Mouse (Mus musculus): ENCODE data around the gene Atp8b5. TPM values are rescaled to one million over a fixed set of nuclear protein-coding genes. Genes with fewer than 3 reads are reported as not detected.

The Atp8b5 gene
- total and polyA plus RNA-seq, 2 experiments from 2014 or later = 0.44 to 2.4 TPM

GRCm38 (mm10) chr4:43417269-43418062, 150.5 kb downstream of the Atp8b5 start:
- peaks cover 33% of the 10 kb centered on the region for H3K36me3 ChIP-seq (ENCODE audit: insufficient read depth, low read length)
- 83% methylated on average over 16 of the region's 16 CpGs for WGBS
- no peaks in the 10 kb centered on the region for H3K9me3 ChIP-seq (ENCODE audit: low read length)

DNA sequence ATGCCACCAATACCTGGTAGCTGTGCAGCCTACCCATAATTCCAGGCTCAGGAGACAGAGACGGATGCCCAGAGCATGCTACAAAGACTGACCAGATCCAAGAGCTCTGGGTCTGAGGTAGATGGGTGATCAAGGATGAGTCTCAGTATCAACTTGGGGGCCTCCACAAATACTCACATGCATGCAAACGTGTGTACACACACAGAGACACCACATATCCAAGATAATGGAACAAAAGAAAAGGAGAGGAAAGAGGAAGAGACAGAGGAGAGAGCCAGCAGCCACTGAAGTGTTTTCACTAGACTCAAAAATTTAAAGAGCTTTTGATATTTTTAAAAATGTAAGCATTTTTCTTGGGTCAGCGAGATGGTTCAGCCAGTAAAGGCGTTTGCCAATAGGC, 151.5 kb downstream of the Atp8b5 start:
- Histone ChIP-seq H3K4me1 (ENCODE audit: insufficient read depth, low read length) (no peaks in the 10 kb centered on the region), H3K4me2 (ENCODE audit: low read depth, low read length) (no peak overlapping the region), H3K9ac (replicated peaks; ENCODE audit: low read length) (no peak overlapping the region), H3K27me3 (ENCODE audit: insufficient read depth, low read length) (no peaks in the 10 kb centered on the region), H3K27ac (no peak overlapping the region), H3K9me3 (ENCODE audit: low read length) (no peaks in the 10 kb centered on the region), H3K36me3 (ENCODE audit: insufficient read depth, low read length) (peaks cover 43% of the 10 kb centered on the region), H3K4me3 (ENCODE audit: low read length) (no peak overlapping the region)
- TF ChIP-seq CTCF (IDR thresholded peaks at IDR 0.05; ENCODE audit: low read depth) = no peak
- DNase-seq (ENCODE audit: low spot score) (no peak), ATAC-seq (no peak)
- WGBS = 61% methylated on average over 4 of the region's 4 CpGs

More at GRCm38 (mm10) chr4:43417269-43418062, 150.5 kb downstream of the Atp8b5 start:
- no peak for ATAC-seq
- no peak for DNase-seq (ENCODE audit: low spot score)
- Histone ChIP-seq H3K27me3 (ENCODE audit: insufficient read depth, low read length) (no peaks in the 10 kb centered on the region), H3K4me3 (ENCODE audit: low read length) (no peak overlapping the region), H3K9ac (replicated peaks; ENCODE audit: low read length) (no peak overlapping the region), H3K27ac (no peak overlapping the region), H3K4me2 (ENCODE audit: low read depth, low read length) (no peak overlapping the region), H3K4me1 (ENCODE audit: insufficient read depth, low read length) (no peaks in the 10 kb centered on the region)
- TF ChIP-seq CTCF (IDR thresholded peaks at IDR 0.05; ENCODE audit: low read depth) = no peak

- no peak overlapping the region for H3K4me2 ChIP-seq (ENCODE audit: low read depth, low read length)
- H3K9me3 ChIP-seq (ENCODE audit: low read length) = no peaks in the 10 kb centered on the region
- no peaks in the 10 kb centered on the region for H3K27me3 ChIP-seq (ENCODE audit: insufficient read depth, low read length)
- no peak for TF ChIP-seq CTCF (IDR thresholded peaks at IDR 0.05; ENCODE audit: low read depth)
- peaks cover 50% of the 10 kb centered on the region for H3K36me3 ChIP-seq (ENCODE audit: insufficient read depth, low read length)
- H3K4me1 ChIP-seq (ENCODE audit: insufficient read depth, low read length) = no peaks in the 10 kb centered on the region
- DNase-seq (ENCODE audit: low spot score) (no peak), ATAC-seq (no peak)
- H3K4me3 ChIP-seq (ENCODE audit: low read length) = no peak overlapping the region
- no peak overlapping the region for H3K9ac ChIP-seq (replicated peaks; ENCODE audit: low read length)
- peak overlapping the region; percentile 20; the same call in 1 of the 2 replicates for H3K27ac ChIP-seq
- WGBS = 48% methylated on average over 15 of the region's 15 CpGs
These were observed 152.2 kb downstream of the Atp8b5 start for GRCm38 (mm10) chr4:43418973-43419656.

DNA sequence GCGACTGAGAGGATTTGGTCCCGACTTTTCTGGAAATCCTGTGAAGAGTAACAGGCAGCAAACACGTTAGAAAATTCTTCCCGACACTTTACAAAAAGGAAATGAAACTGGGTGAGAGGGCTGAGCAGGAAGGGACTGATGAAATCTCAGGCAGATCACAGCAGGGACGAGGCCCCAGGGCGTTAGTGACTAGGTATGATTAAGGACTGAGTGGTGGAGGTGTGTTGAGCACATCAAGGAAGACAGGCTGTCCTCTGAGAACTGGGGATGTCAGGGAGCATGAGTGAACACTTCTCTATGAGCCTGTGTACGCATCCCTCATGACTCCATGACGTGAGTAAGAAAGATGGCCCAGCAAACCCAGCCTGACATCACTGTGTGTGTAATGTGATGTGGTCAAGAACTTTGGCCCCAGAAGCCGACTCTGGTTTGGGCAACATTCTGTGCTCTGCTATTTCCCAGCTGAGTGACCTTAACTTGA, 152.9 kb downstream of the Atp8b5 start:
- H3K4me1 ChIP-seq (ENCODE audit: insufficient read depth, low read length) = no peaks in the 10 kb centered on the region
- 70% methylated on average over 9 of the region's 9 CpGs for WGBS
- peak overlapping the region; percentile 20; the same call in 1 of the 2 replicates for H3K27ac ChIP-seq
- no peaks in the 10 kb centered on the region for H3K27me3 ChIP-seq (ENCODE audit: insufficient read depth, low read length)
- ATAC-seq = no peak; the same call in 1 of the 2 replicates
- TF ChIP-seq CTCF (IDR thresholded peaks at IDR 0.05; ENCODE audit: low read depth) = no peak
- H3K4me2 ChIP-seq (ENCODE audit: low read depth, low read length) = no peak overlapping the region
- H3K4me3 ChIP-seq (ENCODE audit: low read length) = no peak overlapping the region
- no peak for DNase-seq (ENCODE audit: low spot score)
- no peak overlapping the region for H3K9ac ChIP-seq (replicated peaks; ENCODE audit: low read length)
- H3K36me3 ChIP-seq (ENCODE audit: insufficient read depth, low read length) = peaks cover 53% of the 10 kb centered on the region
- no peaks in the 10 kb centered on the region for H3K9me3 ChIP-seq (ENCODE audit: low read length)

- H3K9ac ChIP-seq (replicated peaks; ENCODE audit: low read length) = no peak overlapping the region
- H3K27ac ChIP-seq = no peak overlapping the region
- H3K4me1 ChIP-seq (ENCODE audit: insufficient read depth, low read length) = no peaks in the 10 kb centered on the region
- 6% methylated on average over 6 of the region's 6 CpGs for WGBS
- DNase-seq (ENCODE audit: low spot score) = peak; percentile 93
- no peaks in the 10 kb centered on the region for H3K27me3 ChIP-seq (ENCODE audit: insufficient read depth, low read length)
- no peak overlapping the region for H3K4me2 ChIP-seq (ENCODE audit: low read depth, low read length)
- no peaks in the 10 kb centered on the region for H3K9me3 ChIP-seq (ENCODE audit: low read length)
- H3K4me3 ChIP-seq (ENCODE audit: low read length) = no peak overlapping the region
- TF ChIP-seq CTCF (IDR thresholded peaks at IDR 0.05; ENCODE audit: low read depth) = peak; percentile 95
- H3K36me3 ChIP-seq (ENCODE audit: insufficient read depth, low read length) = peaks cover 54% of the 10 kb centered on the region
- peak; percentile 41 for ATAC-seq
These were observed 153.3 kb downstream of the Atp8b5 start for GRCm38 (mm10) chr4:43420305-43420704.

GRCm38 (mm10) chr4:43421632-43422240, 154.8 kb downstream of the Atp8b5 start:
- Histone ChIP-seq H3K36me3 (ENCODE audit: insufficient read depth, low read length) (peaks cover 54% of the 10 kb centered on the region), H3K4me1 (ENCODE audit: insufficient read depth, low read length) (no peaks in the 10 kb centered on the region), H3K4me2 (ENCODE audit: low read depth, low read length) (no peak overlapping the region), H3K27me3 (ENCODE audit: insufficient read depth, low read length) (no peaks in the 10 kb centered on the region), H3K27ac (no peak overlapping the region), H3K9me3 (ENCODE audit: low read length) (no peaks in the 10 kb centered on the region), H3K4me3 (ENCODE audit: low read length) (no peak overlapping the region), H3K9ac (replicated peaks; ENCODE audit: low read length) (no peak overlapping the region)
- 81% methylated on average over 28 of the region's 28 CpGs for WGBS
- DNase-seq (ENCODE audit: low spot score) (no peak), ATAC-seq (no peak)
- no peak for TF ChIP-seq CTCF (IDR thresholded peaks at IDR 0.05; ENCODE audit: low read depth)

Other genes with a start within 250 kb of the Atp8b5 start
- 27.7 and 33.4 TPM in 2 replicates for gene Pigo, start 241.3 kb upstream of the Atp8b5 start, total RNA-seq (2014; rRNA removed)
- gene Pigo, start 241.3 kb upstream of the Atp8b5 start, polyA plus RNA-seq (2015; fragmentation: Nextera tagmentation; extraction: Ambion mirVana) = 20.8 and 22.1 TPM in 2 replicates
- 86.2 and 118 TPM in 2 replicates for gene Stoml2, start 235.4 kb upstream of the Atp8b5 start, total RNA-seq (2014; rRNA removed)
- 256 and 272 TPM in 2 replicates for gene Stoml2, start 235.4 kb upstream of the Atp8b5 start, polyA plus RNA-seq (2015; fragmentation: Nextera tagmentation; extraction: Ambion mirVana)
- 36.0 and 54.9 TPM in 2 replicates for gene Fam214b, start 220.9 kb upstream of the Atp8b5 start, total RNA-seq (2014; rRNA removed)
- 25.0 TPM in 2 replicates for gene Fam214b, start 220.9 kb upstream of the Atp8b5 start, polyA plus RNA-seq (2015; fragmentation: Nextera tagmentation; extraction: Ambion mirVana)
- 40.4 and 41.8 TPM in 2 replicates for gene Unc13b, start 208.2 kb upstream of the Atp8b5 start, total RNA-seq (2014; rRNA removed)
- gene Unc13b, start 208.2 kb upstream of the Atp8b5 start, polyA plus RNA-seq (2015; fragmentation: Nextera tagmentation; extraction: Ambion mirVana) = 6.6 TPM in 2 replicates
- 151 and 189 TPM in 2 replicates for gene Rusc2, start 114.8 kb downstream of the Atp8b5 start, total RNA-seq (2014; rRNA removed)
- 51.3 and 63.8 TPM in 2 replicates for gene Rusc2, start 114.8 kb downstream of the Atp8b5 start, polyA plus RNA-seq (2015; fragmentation: Nextera tagmentation; extraction: Ambion mirVana)
- gene Fam166b, start 162.0 kb downstream of the Atp8b5 start, total RNA-seq (2014; rRNA removed) = 0.61 and 1.4 TPM in 2 replicates
- gene Fam166b, start 162.0 kb downstream of the Atp8b5 start, polyA plus RNA-seq (2015; fragmentation: Nextera tagmentation; extraction: Ambion mirVana) = 1.6 TPM in 2 replicates
- gene Tesk1, start 174.8 kb downstream of the Atp8b5 start, total RNA-seq (2014; rRNA removed) = 157 and 171 TPM in 2 replicates
- 16.2 and 17.8 TPM in 2 replicates for gene Tesk1, start 174.8 kb downstream of the Atp8b5 start, polyA plus RNA-seq (2015; fragmentation: Nextera tagmentation; extraction: Ambion mirVana)
- gene Cd72, start 187.5 kb downstream of the Atp8b5 start, total RNA-seq (2014; rRNA removed) = not detected in 2 replicates
- 4.4 and 4.7 TPM in 2 replicates for gene Cd72, start 187.5 kb downstream of the Atp8b5 start, polyA plus RNA-seq (2015; fragmentation: Nextera tagmentation; extraction: Ambion mirVana)
- 0.90 TPM in 1 of 2 replicates, not detected in the other for gene Sit1, start 216.6 kb downstream of the Atp8b5 start, total RNA-seq (2014; rRNA removed)
- not detected in 2 replicates for gene Sit1, start 216.6 kb downstream of the Atp8b5 start, polyA plus RNA-seq (2015; fragmentation: Nextera tagmentation; extraction: Ambion mirVana)
- 36.6 and 89.9 TPM in 2 replicates for gene Ccdc107, start 225.7 kb downstream of the Atp8b5 start, total RNA-seq (2014; rRNA removed)
- 104 and 108 TPM in 2 replicates for gene Ccdc107, start 225.7 kb downstream of the Atp8b5 start, polyA plus RNA-seq (2015; fragmentation: Nextera tagmentation; extraction: Ambion mirVana)
- 6.9 and 20.6 TPM in 2 replicates for gene Arhgef39, start 232.5 kb downstream of the Atp8b5 start, total RNA-seq (2014; rRNA removed)
- 4.5 and 8.0 TPM in 2 replicates for gene Arhgef39, start 232.5 kb downstream of the Atp8b5 start, polyA plus RNA-seq (2015; fragmentation: Nextera tagmentation; extraction: Ambion mirVana)
- gene Car9, start 239.8 kb downstream of the Atp8b5 start, total RNA-seq (2014; rRNA removed) = 0.26 TPM in 1 of 2 replicates, not detected in the other
- gene Car9, start 239.8 kb downstream of the Atp8b5 start, polyA plus RNA-seq (2015; fragmentation: Nextera tagmentation; extraction: Ambion mirVana) = 0.50 and 1.1 TPM in 2 replicates